Mouse (Mus musculus): ENCODE data around the gene Rasl11a.

- TF ChIP-seq CTCF (IDR thresholded peaks at IDR 0.05; ENCODE audit: low read depth) (no peak), EP300 (IDR thresholded peaks at IDR 0.05; ENCODE audit: low read depth) (no peak)
Measured at GRCm38 (mm10) chr5:146818906-146819623, 25.8 kb upstream of the Rasl11a start.

Measured in liver, postnatal 0 days (tissue).